Mouse (Mus musculus): Measurements from ENCODE around the gene Elmo1. TPM values are rescaled to one million over a fixed set of nuclear protein-coding genes. Genes with fewer than 3 reads are reported as not detected.

Elmo1 gene
- polyA plus RNA-seq, 1 experiment = not detected

GRCm38 (mm10) chr13:20131998-20132371, 41.6 kb downstream of the Elmo1 start:
- Histone ChIP-seq H3K36me3 (ENCODE audit: control insufficient read depth, insufficient read depth) (no peaks in the 10 kb centered on the region), H3K79me3 (ENCODE audit: low read depth) (no peaks in the 10 kb centered on the region), H3K4me3 (ENCODE audit: insufficient read depth, poor library complexity, severe bottlenecking) (no peak overlapping the region), H3K27me3 (ENCODE audit: control insufficient read depth, insufficient read depth, insufficient read length) (no peaks in the 10 kb centered on the region), H3ac (ENCODE audit: control insufficient read depth, insufficient read length, low read depth) (no peak overlapping the region), H3K79me2 (ENCODE audit: control insufficient read depth, insufficient read depth) (no peaks in the 10 kb centered on the region)
- TF ChIP-seq USF1 (IDR thresholded peaks at IDR 0.05; ENCODE audit: low read depth) (no peak), MAX (IDR thresholded peaks at IDR 0.05) (no peak), MYOG (IDR thresholded peaks at IDR 0.05; ENCODE audit: control insufficient read depth, extremely low read depth, insufficient read length) (no peak), CEBPB (IDR thresholded peaks at IDR 0.05; ENCODE audit: low read depth) (no peak), FOSL1 (IDR thresholded peaks at IDR 0.05; ENCODE audit: insufficient read depth, low read length, poor library complexity, severe bottlenecking) (no peak), MYOD1 (IDR thresholded peaks at IDR 0.05; ENCODE audit: control insufficient read depth, insufficient read length, low read depth) (no peak), CTCF (IDR thresholded peaks at IDR 0.05; ENCODE audit: control insufficient read depth, insufficient read depth, insufficient read length) (no peak)

- Histone ChIP-seq H3ac (ENCODE audit: control insufficient read depth, insufficient read length, low read depth) (no peak overlapping the region), H3K4me3 (ENCODE audit: insufficient read depth, poor library complexity, severe bottlenecking) (no peak overlapping the region), H3K27me3 (ENCODE audit: control insufficient read depth, insufficient read depth, insufficient read length) (no peaks in the 10 kb centered on the region), H3K36me3 (ENCODE audit: control insufficient read depth, insufficient read depth) (no peaks in the 10 kb centered on the region), H3K79me2 (ENCODE audit: control insufficient read depth, insufficient read depth) (no peaks in the 10 kb centered on the region), H3K79me3 (ENCODE audit: low read depth) (no peaks in the 10 kb centered on the region)
- peak; percentile 16 for TF ChIP-seq USF1 (IDR thresholded peaks at IDR 0.05; ENCODE audit: low read depth)
- TF ChIP-seq CTCF (IDR thresholded peaks at IDR 0.05; ENCODE audit: control insufficient read depth, insufficient read depth, insufficient read length) = no peak
- no peak for TF ChIP-seq MAX (IDR thresholded peaks at IDR 0.05)
- peak; percentile 48 for TF ChIP-seq CEBPB (IDR thresholded peaks at IDR 0.05; ENCODE audit: low read depth)
- TF ChIP-seq MYOD1 (IDR thresholded peaks at IDR 0.05; ENCODE audit: control insufficient read depth, insufficient read length, low read depth) = no peak
Measured at GRCm38 (mm10) chr13:20133602-20134394, 43.4 kb downstream of the Elmo1 start.

- Histone ChIP-seq H3K36me3 (ENCODE audit: control insufficient read depth, insufficient read depth) (no peaks in the 10 kb centered on the region), H3K79me2 (ENCODE audit: control insufficient read depth, insufficient read depth) (no peaks in the 10 kb centered on the region), H3ac (ENCODE audit: control insufficient read depth, insufficient read length, low read depth) (no peak overlapping the region), H3K27me3 (ENCODE audit: control insufficient read depth, insufficient read depth, insufficient read length) (no peaks in the 10 kb centered on the region), H3K4me3 (ENCODE audit: insufficient read depth, poor library complexity, severe bottlenecking) (no peak overlapping the region), H3K79me3 (ENCODE audit: low read depth) (no peaks in the 10 kb centered on the region)
- TF ChIP-seq MYOD1 (IDR thresholded peaks at IDR 0.05; ENCODE audit: control insufficient read depth, insufficient read length, low read depth) = no peak
- no peak for TF ChIP-seq MYOG (IDR thresholded peaks at IDR 0.05; ENCODE audit: control insufficient read depth, extremely low read depth, insufficient read length)
- no peak for TF ChIP-seq MAX (IDR thresholded peaks at IDR 0.05)
- TF ChIP-seq FOSL1 (IDR thresholded peaks at IDR 0.05; ENCODE audit: insufficient read depth, low read length, poor library complexity, severe bottlenecking) = no peak
Measured at GRCm38 (mm10) chr13:20134395-20135225, 44.2 kb downstream of the Elmo1 start.

GRCm38 (mm10) chr13:20136753-20137152, 46.4 kb downstream of the Elmo1 start:
- Histone ChIP-seq H3K4me3 (ENCODE audit: insufficient read depth, poor library complexity, severe bottlenecking) (no peak overlapping the region), H3K27me3 (ENCODE audit: control insufficient read depth, insufficient read depth, insufficient read length) (no peaks in the 10 kb centered on the region), H3K79me3 (ENCODE audit: low read depth) (no peaks in the 10 kb centered on the region), H3K79me2 (ENCODE audit: control insufficient read depth, insufficient read depth) (no peaks in the 10 kb centered on the region), H3K36me3 (ENCODE audit: control insufficient read depth, insufficient read depth) (no peaks in the 10 kb centered on the region), H3ac (ENCODE audit: control insufficient read depth, insufficient read length, low read depth) (no peak overlapping the region)
- TF ChIP-seq FOSL1 (IDR thresholded peaks at IDR 0.05; ENCODE audit: insufficient read depth, low read length, poor library complexity, severe bottlenecking) (no peak), USF1 (IDR thresholded peaks at IDR 0.05; ENCODE audit: low read depth) (no peak), MYOD1 (IDR thresholded peaks at IDR 0.05; ENCODE audit: control insufficient read depth, insufficient read length, low read depth) (no peak), CTCF (IDR thresholded peaks at IDR 0.05; ENCODE audit: control insufficient read depth, insufficient read depth, insufficient read length) (no peak), MAX (IDR thresholded peaks at IDR 0.05) (no peak), MYOG (IDR thresholded peaks at IDR 0.05; ENCODE audit: control insufficient read depth, extremely low read depth, insufficient read length) (no peak), CEBPB (IDR thresholded peaks at IDR 0.05; ENCODE audit: low read depth) (no peak)

- Histone ChIP-seq H3K4me3 (ENCODE audit: insufficient read depth, poor library complexity, severe bottlenecking) (no peak overlapping the region), H3K27me3 (ENCODE audit: control insufficient read depth, insufficient read depth, insufficient read length) (no peaks in the 10 kb centered on the region), H3K79me3 (ENCODE audit: low read depth) (no peaks in the 10 kb centered on the region), H3ac (ENCODE audit: control insufficient read depth, insufficient read length, low read depth) (no peak overlapping the region), H3K36me3 (ENCODE audit: control insufficient read depth, insufficient read depth) (no peaks in the 10 kb centered on the region), H3K79me2 (ENCODE audit: control insufficient read depth, insufficient read depth) (no peaks in the 10 kb centered on the region)
- TF ChIP-seq CTCF (IDR thresholded peaks at IDR 0.05; ENCODE audit: control insufficient read depth, insufficient read depth, insufficient read length) (no peak), USF1 (IDR thresholded peaks at IDR 0.05; ENCODE audit: low read depth) (no peak), MYOG (IDR thresholded peaks at IDR 0.05; ENCODE audit: control insufficient read depth, extremely low read depth, insufficient read length) (no peak), CEBPB (IDR thresholded peaks at IDR 0.05; ENCODE audit: low read depth) (no peak), MYOD1 (IDR thresholded peaks at IDR 0.05; ENCODE audit: control insufficient read depth, insufficient read length, low read depth) (no peak), FOSL1 (IDR thresholded peaks at IDR 0.05; ENCODE audit: insufficient read depth, low read length, poor library complexity, severe bottlenecking) (no peak), MAX (IDR thresholded peaks at IDR 0.05) (no peak)
Measured at GRCm38 (mm10) chr13:20138466-20138865, 48.1 kb downstream of the Elmo1 start.

Measured in C2C12 (cell line).